Mouse (Mus musculus): ENCODE measurements around the gene Stab2. TPM values are rescaled to one million over a fixed set of nuclear protein-coding genes. Genes with fewer than 3 reads are reported as not detected.

Gene Stab2
- polyA plus RNA-seq, 1 experiment, result 9.3 TPM

GRCm38 (mm10) chr10:87015403-87015802 lies 7.6 kb upstream of the Stab2 start:
- WGBS, result 55% methylated on average over 5 of the region's 5 CpGs

GRCm38 (mm10) chr10:87014391-87014965 lies 6.7 kb upstream of the Stab2 start:
- H3K4me1 ChIP-seq (ENCODE audit: control insufficient read depth, insufficient read depth, low read length), result no peaks in the 10 kb centered on the region
- TF ChIP-seq CTCF (IDR thresholded peaks at IDR 0.05; ENCODE audit: control insufficient read depth, insufficient read depth, low read length) (no peak), POLR2A (IDR thresholded peaks at IDR 0.05; ENCODE audit: borderline replicate concordance, control insufficient read depth, low read depth, low read length) (no peak)
- no peak overlapping the region for H3K27ac ChIP-seq (ENCODE audit: control insufficient read depth, insufficient read depth, low read depth, low read length, poor library complexity)
- no peak overlapping the region for H3K4me3 ChIP-seq (replicated peaks; ENCODE audit: control insufficient read depth, low read depth, low read length)
- WGBS, result 60% methylated on average over 7 of the region's 7 CpGs

More at GRCm38 (mm10) chr10:87015403-87015802, 7.6 kb upstream of the Stab2 start:
- no peak overlapping the region for H3K27ac ChIP-seq (ENCODE audit: control insufficient read depth, insufficient read depth, low read depth, low read length, poor library complexity)
- TF ChIP-seq CTCF (IDR thresholded peaks at IDR 0.05; ENCODE audit: control insufficient read depth, insufficient read depth, low read length) (no peak), POLR2A (IDR thresholded peaks at IDR 0.05; ENCODE audit: borderline replicate concordance, control insufficient read depth, low read depth, low read length) (no peak)
- no peaks in the 10 kb centered on the region for H3K4me1 ChIP-seq (ENCODE audit: control insufficient read depth, insufficient read depth, low read length)
- H3K4me3 ChIP-seq (replicated peaks; ENCODE audit: control insufficient read depth, low read depth, low read length), result no peak overlapping the region

- H3K4me1 ChIP-seq (ENCODE audit: control insufficient read depth, insufficient read depth, low read length), result no peaks in the 10 kb centered on the region
- no peak overlapping the region for H3K4me3 ChIP-seq (replicated peaks; ENCODE audit: control insufficient read depth, low read depth, low read length)
- 81% methylated on average over 7 of the region's 7 CpGs for WGBS
- no peak overlapping the region for H3K27ac ChIP-seq (ENCODE audit: control insufficient read depth, insufficient read depth, low read depth, low read length, poor library complexity)
- TF ChIP-seq POLR2A (IDR thresholded peaks at IDR 0.05; ENCODE audit: borderline replicate concordance, control insufficient read depth, low read depth, low read length) (no peak), CTCF (IDR thresholded peaks at IDR 0.05; ENCODE audit: control insufficient read depth, insufficient read depth, low read length) (no peak)
Observed at GRCm38 (mm10) chr10:87012087-87012486, 4.3 kb upstream of the Stab2 start.

GRCm38 (mm10) chr10:87008215-87008499 lies 332 bp upstream of the Stab2 start:
- TF ChIP-seq POLR2A (IDR thresholded peaks at IDR 0.05; ENCODE audit: borderline replicate concordance, control insufficient read depth, low read depth, low read length) (no peak), CTCF (IDR thresholded peaks at IDR 0.05; ENCODE audit: control insufficient read depth, insufficient read depth, low read length) (no peak)
- H3K27ac ChIP-seq (ENCODE audit: control insufficient read depth, insufficient read depth, low read depth, low read length, poor library complexity), result no peak overlapping the region
- H3K4me1 ChIP-seq (ENCODE audit: control insufficient read depth, insufficient read depth, low read length), result no peaks in the 10 kb centered on the region
- 68% methylated on average over 3 of the region's 3 CpGs for WGBS
- no peak overlapping the region for H3K4me3 ChIP-seq (replicated peaks; ENCODE audit: control insufficient read depth, low read depth, low read length)

DNA sequence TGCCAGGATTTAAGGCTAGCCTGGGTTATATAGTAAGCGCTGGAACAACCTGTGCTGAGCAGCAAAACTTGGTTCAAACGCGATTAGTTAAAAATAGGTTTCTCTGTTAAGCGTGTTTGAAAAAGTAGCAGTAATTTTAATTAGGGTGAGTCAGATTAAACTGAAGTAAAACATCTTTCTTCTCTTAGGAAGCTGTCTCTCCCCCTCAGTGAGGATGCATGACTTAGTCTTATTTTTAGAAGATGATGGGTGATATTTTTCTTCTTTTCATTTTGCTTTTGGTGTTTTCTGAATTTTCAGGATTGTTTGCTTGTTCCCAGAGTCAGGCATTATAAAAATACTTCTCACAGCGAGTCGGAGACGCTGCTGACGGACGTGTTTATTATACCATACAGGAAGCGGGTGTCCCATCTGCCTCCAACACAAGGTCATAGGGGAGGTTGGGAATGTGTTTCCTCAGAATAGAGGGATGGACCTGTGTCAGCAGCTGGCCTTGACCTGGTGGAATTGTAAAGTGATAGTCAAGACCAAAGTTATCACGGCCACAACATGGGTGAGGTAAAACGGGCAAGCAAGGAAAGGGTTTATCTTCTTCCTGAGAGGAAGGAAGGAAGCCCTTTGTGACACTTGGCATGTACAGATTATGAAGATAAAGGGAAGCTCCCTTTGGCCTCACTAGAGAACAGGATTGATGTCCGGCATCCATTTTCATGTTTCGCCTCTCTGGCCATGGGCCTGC lies 15.4 kb downstream of the Stab2 start:
- TF ChIP-seq CTCF (IDR thresholded peaks at IDR 0.05; ENCODE audit: control insufficient read depth, insufficient read depth, low read length) (no peak), POLR2A (IDR thresholded peaks at IDR 0.05; ENCODE audit: borderline replicate concordance, control insufficient read depth, low read depth, low read length) (no peak)
- no peak overlapping the region for H3K4me3 ChIP-seq (replicated peaks; ENCODE audit: control insufficient read depth, low read depth, low read length)
- 77% methylated on average over 14 of the region's 14 CpGs for whole genome bisulfite sequencing
- no peak overlapping the region for H3K27ac ChIP-seq (ENCODE audit: control insufficient read depth, insufficient read depth, low read depth, low read length, poor library complexity)
- H3K4me1 ChIP-seq (ENCODE audit: control insufficient read depth, insufficient read depth, low read length), result no peaks in the 10 kb centered on the region

DNA sequence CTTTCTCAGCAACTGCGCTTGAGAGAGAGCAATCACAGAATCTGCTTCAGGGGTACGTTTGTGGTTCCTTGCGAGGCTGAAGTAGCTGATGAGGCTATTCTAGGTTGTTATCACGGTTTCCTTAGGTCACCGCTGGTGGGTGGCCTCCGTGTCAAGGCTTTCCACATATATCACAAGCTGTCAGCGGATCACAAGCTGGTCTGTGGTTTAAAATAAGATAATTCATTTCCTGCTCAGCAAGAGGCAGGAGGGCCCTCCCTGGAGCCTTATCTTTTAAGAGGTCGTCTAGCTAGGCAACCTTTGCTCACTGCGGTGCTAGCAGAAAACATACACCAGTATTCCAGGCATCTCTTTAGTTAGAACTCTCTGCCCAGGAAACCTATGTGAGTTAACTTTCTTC lies 17.2 kb downstream of the Stab2 start:
- TF ChIP-seq POLR2A (IDR thresholded peaks at IDR 0.05; ENCODE audit: borderline replicate concordance, control insufficient read depth, low read depth, low read length) (no peak), CTCF (IDR thresholded peaks at IDR 0.05; ENCODE audit: control insufficient read depth, insufficient read depth, low read length) (no peak)
- no peak overlapping the region for H3K4me3 ChIP-seq (replicated peaks; ENCODE audit: control insufficient read depth, low read depth, low read length)
- H3K4me1 ChIP-seq (ENCODE audit: control insufficient read depth, insufficient read depth, low read length), result no peaks in the 10 kb centered on the region
- WGBS, result 5% methylated on average over 9 of the region's 9 CpGs
- no peak overlapping the region for H3K27ac ChIP-seq (ENCODE audit: control insufficient read depth, insufficient read depth, low read depth, low read length, poor library complexity)

GRCm38 (mm10) chr10:86989838-86990237 lies 18.0 kb downstream of the Stab2 start:
- WGBS, result 43% methylated on average over 8 of the region's 8 CpGs
- TF ChIP-seq CTCF (IDR thresholded peaks at IDR 0.05; ENCODE audit: control insufficient read depth, insufficient read depth, low read length), result no peak
- TF ChIP-seq POLR2A (IDR thresholded peaks at IDR 0.05; ENCODE audit: borderline replicate concordance, control insufficient read depth, low read depth, low read length), result no peak

DNA sequence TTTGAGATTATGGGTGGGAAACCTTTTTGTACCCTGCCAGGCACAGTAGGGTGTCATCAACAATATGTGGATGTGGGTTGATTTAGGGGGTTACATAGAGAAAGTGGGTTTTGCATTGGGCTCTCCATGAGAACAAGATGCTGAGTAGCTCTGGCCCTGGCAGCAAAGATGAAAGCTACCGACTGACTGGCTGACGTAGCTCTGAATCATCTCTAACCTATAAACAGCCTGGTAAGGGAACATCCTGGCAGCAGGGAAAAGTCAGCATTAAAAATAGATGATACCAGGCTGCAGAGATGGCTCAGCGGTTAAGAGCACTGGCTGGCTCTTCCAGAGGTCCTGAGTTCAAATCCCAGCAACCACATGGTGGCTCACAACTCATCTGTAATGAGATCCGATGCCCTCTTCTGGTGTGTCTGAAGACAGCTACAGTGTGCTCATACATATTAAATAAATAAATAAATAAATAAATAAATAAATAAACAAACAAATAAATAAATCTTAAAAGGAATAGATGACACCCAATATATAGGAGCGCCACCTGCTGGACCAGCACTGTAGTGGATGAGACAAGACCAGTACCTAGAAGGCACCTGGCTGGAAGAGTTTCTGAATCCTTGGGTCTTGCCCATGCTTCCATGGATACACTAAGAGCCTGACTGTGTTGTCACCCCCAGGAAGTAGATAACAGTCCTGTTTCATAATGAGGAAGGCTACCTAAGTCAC lies 31.7 kb downstream of the Stab2 start:
- H3K4me1 ChIP-seq (ENCODE audit: control insufficient read depth, insufficient read depth, low read length), result no peaks in the 10 kb centered on the region
- no peak overlapping the region for H3K4me3 ChIP-seq (replicated peaks; ENCODE audit: control insufficient read depth, low read depth, low read length)
- TF ChIP-seq POLR2A (IDR thresholded peaks at IDR 0.05; ENCODE audit: borderline replicate concordance, control insufficient read depth, low read depth, low read length) (no peak), CTCF (IDR thresholded peaks at IDR 0.05; ENCODE audit: control insufficient read depth, insufficient read depth, low read length) (no peak)
- H3K27ac ChIP-seq (ENCODE audit: control insufficient read depth, insufficient read depth, low read depth, low read length, poor library complexity), result no peak overlapping the region
- 79% methylated on average over 5 of the region's 5 CpGs for WGBS

More at GRCm38 (mm10) chr10:86989838-86990237, 18.0 kb downstream of the Stab2 start:
- H3K4me1 ChIP-seq (ENCODE audit: control insufficient read depth, insufficient read depth, low read length), result no peaks in the 10 kb centered on the region
- no peak overlapping the region for H3K4me3 ChIP-seq (replicated peaks; ENCODE audit: control insufficient read depth, low read depth, low read length)
- no peak overlapping the region for H3K27ac ChIP-seq (ENCODE audit: control insufficient read depth, insufficient read depth, low read depth, low read length, poor library complexity)

All from bone marrow, adult 2 months (tissue).